Mouse (Mus musculus) CH12.LX (cell line): ENCODE results near the gene Defb35. TPM values are rescaled to one million over a fixed set of nuclear protein-coding genes. Genes with fewer than 3 reads are reported as not detected.

Experiments used
- DNase-seq: peaks from one replicate; pipeline ENCODE4 v3.0.0-alpha.2; 2013; ENCODE audit errors: extremely low read depth
- H3K27ac ChIP-seq: 2 replicates; pipeline ENCODE4 v1.5.1; 2012; ENCODE audit warnings: low read depth, mild to moderate bottlenecking, control low read depth, moderate library complexity; ENCODE audit not compliant: insufficient read depth
- H3K27me3 ChIP-seq: replicated peaks from 2 replicates; pipeline ENCODE3; 2012; ENCODE audit warnings: inconsistent platforms
- H3K36me3 ChIP-seq, 2 experiments: replicated peaks in 1 of 2; 2 replicates each; pipeline versions ENCODE3 to v1.6.1; 2012; ENCODE audit warnings: inconsistent platforms in 1 of 2, low read length in 1 of 2, mild to moderate bottlenecking in 1 of 2, mixed read lengths in 1 of 2, moderate library complexity in 1 of 2; ENCODE audit not compliant: control insufficient read depth in 1 of 2, insufficient read depth in 1 of 2
- H3K4me1 ChIP-seq, 2 experiments: 2 replicates each; pipeline ENCODE4 v1.6.1; 2012; ENCODE audit warnings: inconsistent platforms in 1 of 2, moderate library complexity in 1 of 2; ENCODE audit not compliant: insufficient read depth in 2 of 2, control insufficient read depth in 1 of 2
- H3K4me2 ChIP-seq: 2 replicates; pipeline ENCODE4 v1.6.1; 2012; ENCODE audit warnings: low read depth, mild to moderate bottlenecking, control low read depth; ENCODE audit not compliant: poor library complexity, insufficient read depth, severe bottlenecking
- H3K4me3 ChIP-seq, 3 experiments: fragments of 150-350 bp in 1 of 3; sonication (generic) in 1 of 3; replicated peaks in 1 of 3; 2 replicates each; pipeline versions ENCODE3 to v1.5.1; 2011 to 2012; ENCODE audit warnings: low read depth in 2 of 3, low read length in 2 of 3, mild to moderate bottlenecking in 2 of 3, moderate library complexity in 2 of 3, control low read depth in 1 of 3, improper control_type of control experiment in 1 of 3, inconsistent platforms in 1 of 3, mixed read lengths in 1 of 3; ENCODE audit not compliant: poor library complexity in 1 of 3
- H3K79me2 ChIP-seq: replicated peaks from 2 replicates; pipeline ENCODE4 v1.6.1; 2012; ENCODE audit warnings: mild to moderate bottlenecking, moderate library complexity; ENCODE audit not compliant: control insufficient read depth, poor library complexity, insufficient read depth, severe bottlenecking; ENCODE audit errors: extremely low read depth
- H3K9ac ChIP-seq: 2 replicates; pipeline ENCODE4 v1.6.1; 2012; ENCODE audit warnings: low read depth, mild to moderate bottlenecking, control low read depth, moderate library complexity; ENCODE audit not compliant: insufficient read depth
- H3K9me3 ChIP-seq: replicated peaks from 2 replicates; pipeline ENCODE3; 2012; ENCODE audit warnings: low read length, inconsistent platforms, mixed read lengths
- ETS1 ChIP-seq: conservative IDR thresholded peaks from 2 replicates; pipeline ENCODE4 v1.6.1; 2012; ENCODE audit warnings: low read depth, mild to moderate bottlenecking, inconsistent platforms, low read length, improper control_type of control experiment, moderate library complexity
- JUND ChIP-seq: conservative IDR thresholded peaks from 2 replicates; pipeline ENCODE4 v1.6.1; 2011; ENCODE audit warnings: low read depth, low read length, improper control_type of control experiment
- MAX ChIP-seq: IDR thresholded peaks from 2 replicates; pipeline ENCODE4 v1.6.1; 2011; ENCODE audit warnings: low read length, improper control_type of control experiment
- MEF2A ChIP-seq: IDR thresholded peaks from 2 replicates; pipeline ENCODE4 v1.6.1; 2014; ENCODE audit warnings: low read depth, mild to moderate bottlenecking, inconsistent platforms, low read length, improper control_type of control experiment, borderline replicate concordance
- MXI1 ChIP-seq: IDR thresholded peaks from 2 replicates; pipeline ENCODE4 v1.6.1; 2011; ENCODE audit warnings: mild to moderate bottlenecking, low read depth, low read length, improper control_type of control experiment
- NRF1 ChIP-seq: IDR thresholded peaks from 2 replicates; pipeline ENCODE4 v1.6.1; 2014; ENCODE audit warnings: low read depth, mild to moderate bottlenecking, inconsistent platforms, low read length, improper control_type of control experiment, moderate library complexity
- PAX5 ChIP-seq: IDR thresholded peaks from 2 replicates; pipeline ENCODE4 v1.6.1; 2012; ENCODE audit warnings: low read length, inconsistent platforms, mixed read lengths
- POLR2AphosphoS2 ChIP-seq: IDR thresholded peaks from 2 replicates; pipeline ENCODE4 v1.6.1; 2011; ENCODE audit warnings: low read depth, low read length, improper control_type of control experiment
- RAD21 ChIP-seq: IDR thresholded peaks from 2 replicates; pipeline ENCODE4 v1.6.1; 2011; ENCODE audit warnings: low read depth, mild to moderate bottlenecking, low read length, improper control_type of control experiment, moderate library complexity
- SIN3A ChIP-seq: IDR thresholded peaks from 2 replicates; pipeline ENCODE4 v1.6.1; 2012; ENCODE audit warnings: low read length, improper control_type of control experiment, inconsistent platforms
- SMC3 ChIP-seq: IDR thresholded peaks from 2 replicates; pipeline ENCODE4 v1.6.1; 2011; ENCODE audit warnings: low read depth, low read length, improper control_type of control experiment
- USF2 ChIP-seq: conservative IDR thresholded peaks from 2 replicates; pipeline ENCODE4 v1.6.1; 2011; ENCODE audit warnings: low read depth, low read length, improper control_type of control experiment
- ZC3H11A ChIP-seq: IDR thresholded peaks from 2 replicates; pipeline ENCODE4 v1.6.1; 2012; ENCODE audit warnings: low read depth, mild to moderate bottlenecking, inconsistent platforms, low read length, improper control_type of control experiment
- ZMIZ1 ChIP-seq: IDR thresholded peaks from 2 replicates; pipeline ENCODE4 v1.6.1; 2012; ENCODE audit warnings: low read depth, mild to moderate bottlenecking, inconsistent platforms, low read length, improper control_type of control experiment
- dilution Hi-C: fragments of 300-500 bp; cut with MboI; formaldehyde crosslinking; loops from 2 replicates; pipeline ENCODE4 v1.14.3; 2020; ENCODE audit warnings: low sequenced_read_pairs; ENCODE audit not compliant: extremely low pct_unique_long_range_greater_than_20kb, extremely low pct_ligation_motif_present
- in situ Hi-C: fragments of 300-500 bp; cut with MboI; formaldehyde crosslinking; loops from 3 replicates; pipeline ENCODE4 v1.14.3; 2019; ENCODE audit warnings: low sequenced_read_pairs, low pct_ligation_motif_present, low pct_unique_long_range_greater_than_20kb, mixed read lengths
- polyA plus RNA-seq: library from polyadenylated mRNA; unstranded; fragments of >175 nt; gene quantifications from 2 replicates; pipeline ENCODE4 v1.2.1, GENCODE M21; 2012; ENCODE audit warnings: low read depth; ENCODE audit not compliant: insufficient read length
- total RNA-seq, 2 experiments: library from RNA; depleted of rRNA; stranded (reverse); fragments of 300-350 nt in 1 of 2; fragments of >200 nt in 1 of 2; gene quantifications; 2 replicates each; pipeline ENCODE4 v1.2.3; 2012 to 2014

The Defb35 gene
- total and polyA plus RNA-seq, 3 experiments, result not detected

DNA sequence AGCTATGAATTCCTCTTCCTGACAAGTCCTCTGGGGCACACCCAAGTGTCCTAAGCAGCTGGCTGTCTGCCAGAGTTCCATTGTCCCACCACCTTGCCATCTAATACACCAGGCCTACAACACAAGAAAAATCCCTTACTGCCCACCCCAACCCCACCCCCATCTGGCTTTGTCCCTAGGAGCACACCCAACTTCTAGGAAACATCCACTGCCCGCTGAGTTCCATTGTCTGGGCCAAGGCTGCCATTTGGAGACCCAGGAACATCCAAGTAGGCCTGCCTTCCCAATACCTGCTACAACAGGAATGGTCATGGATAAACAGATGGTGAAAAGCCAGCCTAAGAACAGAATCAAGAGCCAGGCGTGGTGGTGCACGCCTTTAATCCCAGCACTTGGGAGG is 18.2 kb downstream of the Defb35 start:
- no peak overlapping the region for H3K4me3 ChIP-seq
- H3K4me1 ChIP-seq, result no peaks in the 10 kb centered on the region
- DNase-seq, result no peak
- no peak overlapping the region for H3K27ac ChIP-seq
- peaks cover 43% of the 10 kb centered on the region for H3K27me3 ChIP-seq
- dilution Hi-C loops, result no loop called here
- in situ Hi-C loops, result loop anchor here (25.0 kb wide), 1 partner anchor 194 kb away; no protein-coding TSS in a partner anchor
- TF ChIP-seq ETS1 (no peak), POLR2AphosphoS2 (no peak)
- H3K4me2 ChIP-seq, result no peak overlapping the region
- H3K9ac ChIP-seq, result no peak overlapping the region
- H3K9me3 ChIP-seq, result no peaks in the 10 kb centered on the region
- no peaks in the 10 kb centered on the region for H3K36me3 ChIP-seq
- no peaks in the 10 kb centered on the region for H3K79me2 ChIP-seq

DNA sequence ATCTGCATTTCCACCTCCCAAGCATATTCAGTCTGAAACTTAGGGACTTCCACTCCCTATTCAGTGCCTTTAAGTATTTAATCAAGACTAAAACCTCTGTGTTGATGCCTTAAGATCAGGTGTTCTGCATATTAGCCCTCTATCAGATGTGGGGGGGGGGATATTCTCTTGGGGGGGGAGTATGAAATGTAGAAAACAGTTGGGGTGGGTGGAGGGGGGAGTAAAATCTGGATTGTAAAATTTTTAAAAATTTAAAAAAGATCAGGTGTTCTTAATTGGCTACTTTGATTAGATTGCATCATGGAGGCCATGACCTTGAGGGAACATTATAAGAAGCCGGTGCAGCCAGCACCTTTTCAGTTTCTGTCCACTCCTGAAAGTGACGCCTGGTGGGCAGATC is 20.3 kb downstream of the Defb35 start, which contains the start of gene Fam90a1a:
TSS of gene Fam90a1a (plus strand) at position 301 of the 400 bp plus-strand sequence.
- H3K4me3 ChIP-seq, result no peak within 1 kb of the TSS
- H3K36me3 ChIP-seq, result no peaks in the 10 kb centered on the region
- H3K27ac ChIP-seq, result no peak within 1 kb of the TSS
- peaks cover 59% of the 10 kb centered on the region for H3K27me3 ChIP-seq
- dilution Hi-C loops (no loop called here), in situ Hi-C loops (loop anchor here (25.0 kb wide), 1 partner anchor 196 kb away; no protein-coding TSS in a partner anchor)
- DNase-seq, result no peak
- no peak within 1 kb of the TSS for H3K9ac ChIP-seq
- H3K9me3 ChIP-seq, result no peaks in the 10 kb centered on the region
- H3K4me2 ChIP-seq, result no peak within 1 kb of the TSS
- no peak for TF ChIP-seq MEF2A
- TF ChIP-seq NRF1, result no peak
- no peak for TF ChIP-seq ETS1
- TF ChIP-seq SMC3, result no peak
- TF ChIP-seq MXI1, result no peak
- TF ChIP-seq ZMIZ1, result no peak
- TF ChIP-seq ZC3H11A, result no peak
- no peak for TF ChIP-seq JUND
- TF ChIP-seq SIN3A, result no peak
- no peak for TF ChIP-seq MAX
- TF ChIP-seq USF2, result no peak
- no peak for TF ChIP-seq PAX5
- TF ChIP-seq RAD21, result no peak
- no peaks in the 10 kb centered on the region for H3K79me2 ChIP-seq
- H3K4me1 ChIP-seq, result no peaks in the 10 kb centered on the region

DNA sequence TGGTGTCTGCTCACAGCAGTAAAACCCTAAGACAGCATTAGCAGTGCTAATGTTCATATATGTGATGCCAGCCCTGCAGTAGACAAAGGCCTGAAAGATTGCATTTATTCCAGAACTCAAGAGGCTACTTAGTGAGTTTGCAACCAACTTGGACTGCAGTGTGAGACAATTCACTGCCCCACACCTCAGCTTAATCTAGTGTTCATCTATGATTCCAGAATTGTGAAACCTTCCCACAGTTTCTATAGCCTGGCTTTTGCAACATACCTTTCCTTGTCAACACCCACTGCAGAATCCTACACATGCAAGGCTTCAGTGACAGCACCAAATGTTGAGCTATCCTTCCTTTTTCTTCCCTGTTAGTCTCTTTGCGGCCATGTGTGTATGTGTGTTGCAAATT is 28.5 kb downstream of the Defb35 start:
- no peaks in the 10 kb centered on the region for H3K4me1 ChIP-seq

More for the DNA sequence above, 28.5 kb downstream of the Defb35 start:
- Histone ChIP-seq H3K9ac (no peak overlapping the region), H3K4me3 (no peak overlapping the region), H3K27me3 (peaks cover 85% of the 10 kb centered on the region), H3K79me2 (no peaks in the 10 kb centered on the region), H3K4me2 (no peak overlapping the region), H3K9me3 (no peaks in the 10 kb centered on the region), H3K27ac (no peak overlapping the region), H3K36me3 (no peaks in the 10 kb centered on the region)
- dilution Hi-C loops (no loop called here), in situ Hi-C loops (loop anchor here (25.0 kb wide), 1 partner anchor 204 kb away; no protein-coding TSS in a partner anchor)
- no peak for TF ChIP-seq RAD21
- no peak for DNase-seq
